Mouse (Mus musculus) forebrain, embryonic 11.5 days (tissue): Measurements from ENCODE around the gene Arhgap23. TPM values are rescaled to one million over a fixed set of nuclear protein-coding genes. Genes with fewer than 3 reads are reported as not detected.

Experiments used
- ATAC-seq: fragments of 200-750 bp; cut with Nextera tagmentation; replicated peaks from 2 replicates; pipeline ENCODE4 v1.8.0; 2017; ENCODE audit warnings: moderate TSS enrichment; ENCODE audit not compliant: low FRiP score
- DNase-seq: peaks from one replicate; pipeline ENCODE4 v3.0.0-alpha.2; 2017; ENCODE audit warnings: low spot score
- H3K27ac ChIP-seq: fragments of 300-500 bp; sonication (generic); 2 replicates; pipeline ENCODE4 v1.5.1; 2014; ENCODE audit warnings: low read depth, low read length
- H3K27me3 ChIP-seq: fragments of 300-500 bp; sonication (generic); 2 replicates; pipeline ENCODE4 v1.6.1; 2014; ENCODE audit warnings: mild to moderate bottlenecking, low read length, mixed read lengths; ENCODE audit not compliant: control insufficient read depth, insufficient read depth
- H3K36me3 ChIP-seq: fragments of 300-500 bp; sonication (generic); 2 replicates; pipeline ENCODE4 v1.6.1; 2014; ENCODE audit warnings: mild to moderate bottlenecking, low read length, moderate library complexity, mixed read lengths; ENCODE audit not compliant: control insufficient read depth, insufficient read depth
- H3K4me1 ChIP-seq: fragments of 300-500 bp; sonication (generic); replicated peaks from 2 replicates; pipeline ENCODE4 v1.6.1; 2014; ENCODE audit warnings: low read length, mixed read lengths; ENCODE audit not compliant: control insufficient read depth, insufficient read depth
- H3K4me2 ChIP-seq: fragments of 300-500 bp; sonication (generic); 2 replicates; pipeline ENCODE4 v1.6.1; 2014; ENCODE audit warnings: low read depth, mild to moderate bottlenecking, low read length, moderate library complexity, mixed read lengths; ENCODE audit not compliant: severe bottlenecking
- H3K4me3 ChIP-seq: fragments of 300-500 bp; sonication (generic); 2 replicates; pipeline ENCODE4 v1.5.1; 2014; ENCODE audit warnings: low read depth, low read length
- H3K9ac ChIP-seq: fragments of 300-500 bp; sonication (generic); 2 replicates; pipeline ENCODE4 v1.6.1; 2014; ENCODE audit warnings: low read length
- H3K9me3 ChIP-seq: fragments of 300-500 bp; sonication (generic); 2 replicates; pipeline ENCODE4 v1.6.1; 2016; ENCODE audit warnings: low read length, mixed read lengths; ENCODE audit not compliant: control insufficient read depth
- WGBS: fragments of 180-500 bp; shearing (Covaris S2); extraction: QIAGEN DNeasy Blood & Tissue Kit; methylation state at CpG from one replicate; pipeline ENCODE4 v1.1.7; 2014; 5-methylcytosine and 5-hydroxymethylcytosine counted together
- polyA plus RNA-seq: library from polyadenylated mRNA; unstranded; fragments of >200 nt; fragmentation: Nextera tagmentation; extraction: Ambion mirVana; gene quantifications from 2 replicates; pipeline ENCODE4 v1.2.1, GENCODE M21; 2014

Arhgap23 gene
- polyA plus RNA-seq, 1 experiment from 2014 or later = 3.2 TPM

GRCm38 (mm10) chr11:97457120-97457519, 41.8 kb downstream of the Arhgap23 start:
- Histone ChIP-seq H3K36me3 (no peaks in the 10 kb centered on the region), H3K9ac (no peak overlapping the region), H3K4me3 (no peak overlapping the region), H3K27me3 (no peaks in the 10 kb centered on the region), H3K9me3 (no peaks in the 10 kb centered on the region), H3K4me1 (no peaks in the 10 kb centered on the region), H3K4me2 (no peak overlapping the region), H3K27ac (no peak overlapping the region)
- no peak for ATAC-seq
- 79% methylated on average over 4 of the region's 4 CpGs for WGBS
- no peak for DNase-seq

- Histone ChIP-seq H3K4me3 (no peak overlapping the region), H3K27me3 (peaks cover 2% of the 10 kb centered on the region; the same call in 1 of the 2 replicates), H3K4me2 (no peak overlapping the region), H3K9ac (no peak overlapping the region), H3K36me3 (no peaks in the 10 kb centered on the region), H3K27ac (no peak overlapping the region), H3K4me1 (no peaks in the 10 kb centered on the region), H3K9me3 (no peaks in the 10 kb centered on the region)
- ATAC-seq = no peak
- WGBS = 95% methylated on average over 3 of the region's 3 CpGs
- DNase-seq = no peak
These were observed 46.0 kb downstream of the Arhgap23 start for GRCm38 (mm10) chr11:97461307-97461820.

GRCm38 (mm10) chr11:97462538-97462937, 47.2 kb downstream of the Arhgap23 start:
- no peaks in the 10 kb centered on the region for H3K9me3 ChIP-seq
- no peak overlapping the region for H3K4me3 ChIP-seq
- H3K36me3 ChIP-seq = no peaks in the 10 kb centered on the region
- H3K27ac ChIP-seq = no peak overlapping the region
- WGBS = 87% methylated on average over 6 of the region's 6 CpGs
- peak; percentile 41 for DNase-seq
- no peak overlapping the region for H3K9ac ChIP-seq
- ATAC-seq = no peak
- H3K4me1 ChIP-seq = no peaks in the 10 kb centered on the region
- H3K4me2 ChIP-seq = no peak overlapping the region
- peaks cover 2% of the 10 kb centered on the region; the same call in 1 of the 2 replicates for H3K27me3 ChIP-seq

GRCm38 (mm10) chr11:97463166-97463565, 47.8 kb downstream of the Arhgap23 start:
- 34% methylated on average over 33 of the region's 33 CpGs for WGBS

GRCm38 (mm10) chr11:97463991-97464390, 48.7 kb downstream of the Arhgap23 start:
- no peak for ATAC-seq
- Histone ChIP-seq H3K4me3 (no peak overlapping the region), H3K4me2 (no peak overlapping the region), H3K4me1 (no peaks in the 10 kb centered on the region), H3K27me3 (peaks cover 2% of the 10 kb centered on the region; the same call in 1 of the 2 replicates), H3K9me3 (no peaks in the 10 kb centered on the region), H3K36me3 (no peaks in the 10 kb centered on the region), H3K27ac (no peak overlapping the region), H3K9ac (no peak overlapping the region)
- no peak for DNase-seq
- WGBS = 88% methylated on average over 4 of the region's 4 CpGs

More at GRCm38 (mm10) chr11:97463166-97463565, 47.8 kb downstream of the Arhgap23 start:
- no peak overlapping the region for H3K9ac ChIP-seq
- H3K27me3 ChIP-seq = peaks cover 2% of the 10 kb centered on the region; the same call in 1 of the 2 replicates
- no peak for ATAC-seq
- H3K4me1 ChIP-seq = no peaks in the 10 kb centered on the region
- H3K4me2 ChIP-seq = no peak overlapping the region
- no peak overlapping the region for H3K4me3 ChIP-seq
- H3K27ac ChIP-seq = no peak overlapping the region
- no peaks in the 10 kb centered on the region for H3K36me3 ChIP-seq
- H3K9me3 ChIP-seq = no peaks in the 10 kb centered on the region
- peak; percentile 55 for DNase-seq

GRCm38 (mm10) chr11:97465957-97466356, 50.6 kb downstream of the Arhgap23 start:
- Histone ChIP-seq H3K4me3 (no peak overlapping the region), H3K9me3 (no peaks in the 10 kb centered on the region), H3K27ac (no peak overlapping the region), H3K4me2 (no peak overlapping the region), H3K36me3 (no peaks in the 10 kb centered on the region), H3K4me1 (no peaks in the 10 kb centered on the region), H3K27me3 (peaks cover 2% of the 10 kb centered on the region; the same call in 1 of the 2 replicates), H3K9ac (no peak overlapping the region)
- no peak for DNase-seq
- 86% methylated on average over 12 of the region's 12 CpGs for WGBS
- no peak for ATAC-seq

GRCm38 (mm10) chr11:97466444-97467160, 51.3 kb downstream of the Arhgap23 start:
- no peaks in the 10 kb centered on the region for H3K36me3 ChIP-seq
- ATAC-seq = no peak
- 81% methylated on average over 10 of the region's 10 CpGs for WGBS

GRCm38 (mm10) chr11:97468639-97469287, 53.4 kb downstream of the Arhgap23 start:
- no peaks in the 10 kb centered on the region for H3K4me1 ChIP-seq
- 51% methylated on average over 14 of the region's 14 CpGs for WGBS
- H3K4me3 ChIP-seq = no peak overlapping the region
- H3K9me3 ChIP-seq = no peaks in the 10 kb centered on the region
- DNase-seq (peak; percentile 90), ATAC-seq (0 out of 2 replicates have a peak, but pooled peaks have one; percentile 36)
- no peak overlapping the region; the same call in 1 of the 2 replicates for H3K9ac ChIP-seq
- H3K27me3 ChIP-seq = no peaks in the 10 kb centered on the region; the same call in 1 of the 2 replicates
- no peak overlapping the region for H3K4me2 ChIP-seq
- H3K36me3 ChIP-seq = no peaks in the 10 kb centered on the region
- H3K27ac ChIP-seq = no peak overlapping the region

More at GRCm38 (mm10) chr11:97466444-97467160, 51.3 kb downstream of the Arhgap23 start:
- H3K9ac ChIP-seq = no peak overlapping the region
- H3K27me3 ChIP-seq = peaks cover 2% of the 10 kb centered on the region; the same call in 1 of the 2 replicates
- H3K4me3 ChIP-seq = no peak overlapping the region
- H3K4me1 ChIP-seq = no peaks in the 10 kb centered on the region
- no peak overlapping the region for H3K4me2 ChIP-seq
- DNase-seq = no peak
- no peaks in the 10 kb centered on the region for H3K9me3 ChIP-seq
- H3K27ac ChIP-seq = no peak overlapping the region
